In the genomic region with DNA sequence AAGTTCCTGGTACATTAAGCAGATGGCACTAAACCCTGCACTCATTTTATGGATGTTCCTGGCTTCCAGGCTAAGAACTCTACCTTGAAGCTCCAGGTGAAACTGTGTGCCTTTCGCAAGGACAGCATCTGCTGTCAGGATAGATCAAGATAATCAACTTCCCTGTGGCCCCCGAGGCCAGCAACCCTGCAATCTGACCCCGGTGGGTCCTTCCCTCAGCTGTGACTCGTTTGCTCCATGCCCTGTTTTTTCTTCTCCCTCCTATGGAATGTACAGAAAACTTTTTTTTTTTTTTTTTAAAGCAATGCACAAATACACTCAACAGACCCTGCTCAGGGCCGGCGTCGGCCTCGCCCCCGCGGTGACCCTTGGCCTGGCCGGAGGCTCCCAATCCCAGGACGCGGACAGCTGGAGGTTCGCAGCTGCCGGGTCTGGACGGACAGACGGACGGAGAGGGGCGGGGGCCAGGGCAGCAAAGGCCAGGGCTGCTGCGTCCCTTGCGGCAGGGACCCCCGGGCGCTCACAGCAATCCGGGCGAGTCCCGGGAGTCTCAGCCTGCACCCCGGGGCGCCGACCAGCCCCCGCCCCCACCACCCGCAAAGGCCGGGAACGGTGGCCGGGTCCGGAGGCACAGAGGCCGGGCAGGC, we compare ENCODE assay signal across 8 mouse cellular contexts. TPM values are rescaled to one million over a fixed set of nuclear protein-coding genes. Genes with fewer than 3 reads are reported as not detected.
A peak's percentile ranks its signal among the peaks of the same experiment; 100 is the strongest.
DNase-seq lines count a peak whose midpoint lies in the region; ATAC-seq and TF ChIP-seq lines count a peak whose summit lies in the region.

No protein-coding gene starts in this region.

- ATAC-seq in heart, embryonic 13.5 days (ENCODE audit: extremely low read depth, insufficient number of reproducible peaks, low FRiP score, low TSS enrichment) = peak; percentile 34
- peak; percentile 54 for ATAC-seq in limb, embryonic 13.5 days (ENCODE audit: low FRiP score, low read depth)

- peaks cover 8% of the 10 kb centered on the region for H3K4me1 ChIP-seq in lung, adult 2 months (ENCODE audit: control insufficient read depth, insufficient read depth, low read length)
- peaks cover 4% of the 10 kb centered on the region for H3K4me1 ChIP-seq in brown adipose tissue, adult 24 weeks (ENCODE audit: control insufficient read depth, insufficient read depth, insufficient read length, low read length)
- peaks cover 31% of the 10 kb centered on the region for H3K4me1 ChIP-seq in heart, embryonic 13.5 days
- H3K4me1 ChIP-seq in limb, embryonic 13.5 days = peaks cover 10% of the 10 kb centered on the region

- WGBS in lung, adult 2 months = 1% methylated on average over 36 of the region's 36 CpGs
- WGBS in heart, embryonic 13.5 days = 1% methylated on average over 35 of the region's 36 CpGs
- under 1% methylated on average over 36 of the region's 36 CpGs for WGBS in limb, embryonic 13.5 days

- peaks cover 27% of the 10 kb centered on the region for H3K36me3 ChIP-seq in heart, embryonic 13.5 days
- H3K36me3 ChIP-seq in limb, embryonic 13.5 days = peaks cover 18% of the 10 kb centered on the region

- no peaks in the 10 kb centered on the region for H3K9me3 ChIP-seq in heart, embryonic 13.5 days
- H3K9me3 ChIP-seq in limb, embryonic 13.5 days = no peaks in the 10 kb centered on the region

- peak overlapping the region; percentile 76 for H3K4me3 ChIP-seq in lung, adult 2 months (replicated peaks; ENCODE audit: extremely low read depth, low read depth, low read length)
- H3K4me3 ChIP-seq in brown adipose tissue, adult 24 weeks (ENCODE audit: insufficient read depth, low read depth, low read length) = peak overlapping the region; percentile 69
- H3K4me3 ChIP-seq in heart, embryonic 13.5 days = peak overlapping the region; percentile 99
- peak overlapping the region; percentile 99 for H3K4me3 ChIP-seq in limb, embryonic 13.5 days

- peak overlapping the region; percentile 99 for H3K9ac ChIP-seq in heart, embryonic 13.5 days
- peak overlapping the region; percentile 96 for H3K9ac ChIP-seq in limb, embryonic 13.5 days

- peak overlapping the region; percentile 90 for H3K4me2 ChIP-seq in heart, embryonic 13.5 days
- peak overlapping the region; percentile 87 for H3K4me2 ChIP-seq in limb, embryonic 13.5 days (replicated peaks)

- peak overlapping the region; percentile 7; the same call in 1 of the 2 replicates for H3K27ac ChIP-seq in brown adipose tissue, adult 24 weeks (replicated peaks; ENCODE audit: low read depth, low read length)
- H3K27ac ChIP-seq in heart, embryonic 13.5 days (replicated peaks) = peak overlapping the region; percentile 92
- 0 out of 2 replicates have a peak overlapping the region, but pooled peaks have one; percentile 39 for H3K27ac ChIP-seq in limb, embryonic 13.5 days

- no peak for TF ChIP-seq POLR2A in lung, adult 2 months (IDR thresholded peaks at IDR 0.05; ENCODE audit: borderline replicate concordance, extremely low read depth, low read depth, low read length)

- H3K27me3 ChIP-seq in heart, embryonic 13.5 days (replicated peaks) = no peaks in the 10 kb centered on the region
- no peaks in the 10 kb centered on the region for H3K27me3 ChIP-seq in limb, embryonic 13.5 days

- no peak for DNase-seq in lung, adult 2 months
- DNase-seq in lung, postnatal 36 days = no peak
- DNase-seq in naive thymus-derived CD4-positive, alpha-beta T cell, adult 2 months (ENCODE audit: low read depth) = peak; percentile 28
- DNase-seq in layer of hippocampus, adult 9-10 months (ENCODE audit: low spot score) = no peak
- no peak for DNase-seq in left cerebral cortex, adult 11 months (ENCODE audit: low spot score)

- no peak for TF ChIP-seq CTCF in lung, adult 2 months (IDR thresholded peaks at IDR 0.05; ENCODE audit: insufficient read depth, low read length)

RNA-seq across cellular contexts. Expression of a gene that starts 20.4 kb away (rescaled TPM):
- polyA plus RNA-seq in lung, adult 2 months (2012; rRNA removed) = 32.0 and 40.0 TPM in 2 replicates
- polyA plus RNA-seq in brown adipose tissue, adult 24 weeks (2012; ENCODE audit: insufficient read depth, insufficient read length, missing spikeins) = 31.3 and 32.9 TPM in 2 replicates
- polyA plus RNA-seq in heart, embryonic 13.5 days (2015; fragmentation: Nextera tagmentation; extraction: Ambion mirVana) = 76.5 and 86.6 TPM in 2 replicates
- polyA plus RNA-seq in limb, embryonic 13.5 days (2015; fragmentation: Nextera tagmentation; extraction: Ambion mirVana) = 50.7 and 51.0 TPM in 2 replicates

RNA-seq across cellular contexts. Expression of a gene that starts 22.0 kb away (rescaled TPM):
- 4.9 and 5.0 TPM in 2 replicates for polyA plus RNA-seq in lung, adult 2 months (2012; rRNA removed)
- not detected in 2 replicates for polyA plus RNA-seq in brown adipose tissue, adult 24 weeks (2012; ENCODE audit: insufficient read depth, insufficient read length, missing spikeins)
- 1.1 and 1.4 TPM in 2 replicates for polyA plus RNA-seq in heart, embryonic 13.5 days (2015; fragmentation: Nextera tagmentation; extraction: Ambion mirVana)
- 0.48 and 0.60 TPM in 2 replicates for polyA plus RNA-seq in limb, embryonic 13.5 days (2015; fragmentation: Nextera tagmentation; extraction: Ambion mirVana)

RNA-seq across cellular contexts. Expression of a gene that starts 50.4 kb away (rescaled TPM):
- not detected in 2 replicates for polyA plus RNA-seq in lung, adult 2 months (2012; rRNA removed)
- polyA plus RNA-seq in brown adipose tissue, adult 24 weeks (2012; ENCODE audit: insufficient read depth, insufficient read length, missing spikeins) = not detected in 2 replicates
- not detected in 2 replicates for polyA plus RNA-seq in heart, embryonic 13.5 days (2015; fragmentation: Nextera tagmentation; extraction: Ambion mirVana)
- not detected in 2 replicates for polyA plus RNA-seq in limb, embryonic 13.5 days (2015; fragmentation: Nextera tagmentation; extraction: Ambion mirVana)

RNA-seq across cellular contexts. Expression of a gene that starts 51.4 kb away (rescaled TPM):
- 8.7 and 13.1 TPM in 2 replicates for polyA plus RNA-seq in lung, adult 2 months (2012; rRNA removed)
- 6.0 and 7.7 TPM in 2 replicates for polyA plus RNA-seq in brown adipose tissue, adult 24 weeks (2012; ENCODE audit: insufficient read depth, insufficient read length, missing spikeins)
- polyA plus RNA-seq in heart, embryonic 13.5 days (2015; fragmentation: Nextera tagmentation; extraction: Ambion mirVana) = 18.2 and 19.6 TPM in 2 replicates
- polyA plus RNA-seq in limb, embryonic 13.5 days (2015; fragmentation: Nextera tagmentation; extraction: Ambion mirVana) = 37.0 and 38.8 TPM in 2 replicates

RNA-seq across cellular contexts. Expression of a gene that starts 52.6 kb away (rescaled TPM):
- polyA plus RNA-seq in lung, adult 2 months (2012; rRNA removed) = 19.8 and 54.0 TPM in 2 replicates
- polyA plus RNA-seq in brown adipose tissue, adult 24 weeks (2012; ENCODE audit: insufficient read depth, insufficient read length, missing spikeins) = 55.0 and 67.2 TPM in 2 replicates
- 86.7 and 90.4 TPM in 2 replicates for polyA plus RNA-seq in heart, embryonic 13.5 days (2015; fragmentation: Nextera tagmentation; extraction: Ambion mirVana)
- 56.0 and 56.7 TPM in 2 replicates for polyA plus RNA-seq in limb, embryonic 13.5 days (2015; fragmentation: Nextera tagmentation; extraction: Ambion mirVana)

Comparison
In these comparisons a context has a peak if more than half of its experiments do, and no peak if none do; other contexts are left out.
1. H3K27ac ChIP-seq: peak in every context shown above with its lines; median percentile 92 in heart, embryonic 13.5 days; 39 in limb, embryonic 13.5 days; 7 in brown adipose tissue, adult 24 weeks.